Mouse (Mus musculus) MEL (cell line): ENCODE measurements around the gene Zfp287.

Source experiments
- CHD2 ChIP-seq: IDR thresholded peaks from 2 replicates; pipeline ENCODE4 v1.6.1; 2011; ENCODE audit warnings: low read length, improper control_type of control experiment
- CTCF ChIP-seq, 3 experiments: IDR thresholded peaks in 2 of 3; conservative IDR thresholded peaks in 1 of 3; 2 replicates each; pipeline ENCODE4 v1.5.1; 2011 to 2012; ENCODE audit warnings: low read length in 3 of 3, low read depth in 2 of 3, mild to moderate bottlenecking in 2 of 3, improper control_type of control experiment in 1 of 3, inconsistent platforms in 1 of 3, mixed read lengths in 1 of 3, moderate library complexity in 1 of 3; ENCODE audit not compliant: control insufficient read depth in 1 of 3, insufficient read depth in 1 of 3, poor library complexity in 1 of 3, severe bottlenecking in 1 of 3
- GATA1 ChIP-seq: IDR thresholded peaks from 2 replicates; pipeline ENCODE4 v1.6.1; 2011; ENCODE audit warnings: low read depth, low read length, improper control_type of control experiment
- HCFC1 ChIP-seq: IDR thresholded peaks from 2 replicates; pipeline ENCODE4 v1.6.1; 2012; ENCODE audit warnings: low read depth, mild to moderate bottlenecking, inconsistent platforms, low read length, improper control_type of control experiment, moderate library complexity
- MXI1 ChIP-seq: IDR thresholded peaks from 2 replicates; pipeline ENCODE4 v1.6.1; 2011; ENCODE audit warnings: mild to moderate bottlenecking, low read depth, low read length, improper control_type of control experiment
- MYC ChIP-seq: IDR thresholded peaks from 2 replicates; pipeline ENCODE4 v1.6.1; 2011; ENCODE audit warnings: low read depth, mild to moderate bottlenecking, low read length, improper control_type of control experiment, moderate library complexity
- POLR2A ChIP-seq, 2 experiments: IDR thresholded peaks; 2 replicates each; pipeline ENCODE4 v1.6.1; 2011 to 2012; ENCODE audit warnings: low read length in 2 of 2, mild to moderate bottlenecking in 2 of 2, control low read depth in 1 of 2, improper control_type of control experiment in 1 of 2, low read depth in 1 of 2, moderate library complexity in 1 of 2; ENCODE audit not compliant: control insufficient read depth in 1 of 2, insufficient read depth in 1 of 2, poor library complexity in 1 of 2
- POLR2AphosphoS2 ChIP-seq: IDR thresholded peaks from 2 replicates; pipeline ENCODE4 v1.6.1; 2011; ENCODE audit warnings: low read length, improper control_type of control experiment
- RAD21 ChIP-seq: IDR thresholded peaks from 2 replicates; pipeline ENCODE4 v1.6.1; 2011; ENCODE audit warnings: mild to moderate bottlenecking, low read depth, low read length, improper control_type of control experiment
- RCOR1 ChIP-seq: IDR thresholded peaks from 2 replicates; pipeline ENCODE4 v1.6.1; 2012; ENCODE audit warnings: low read depth, mild to moderate bottlenecking, inconsistent platforms, low read length, improper control_type of control experiment
- SMC3 ChIP-seq: IDR thresholded peaks from 2 replicates; pipeline ENCODE4 v1.6.1; 2011; ENCODE audit warnings: low read depth, low read length, improper control_type of control experiment

- TF ChIP-seq SMC3 (no peak), HCFC1 (no peak), RAD21 (no peak), CTCF (IDR thresholded peaks at IDR 0.05 in 2 of 3, conservative IDR thresholded peaks at IDR 0.05 in 1 of 3; ENCODE audit: control insufficient read depth in 1 of 3, insufficient read depth in 1 of 3, low read depth in 2 of 3, low read length in 3 of 3, poor library complexity in 1 of 3, severe bottlenecking in 1 of 3) (no peak), MXI1 (no peak), GATA1 (no peak), POLR2A (IDR thresholded peaks at IDR 0.05; ENCODE audit: control insufficient read depth in 1 of 2, insufficient read depth in 1 of 2, low read depth in 1 of 2, low read length in 2 of 2, poor library complexity in 1 of 2) (no peak), CHD2 (no peak), MYC (no peak), POLR2AphosphoS2 (no peak), RCOR1 (no peak)
Measured at GRCm38 (mm10) chr11:62732665-62733064, 960 bp upstream of the Zfp287 start.
